Mouse (Mus musculus): ENCODE results near the gene Ccr5.

DNA sequence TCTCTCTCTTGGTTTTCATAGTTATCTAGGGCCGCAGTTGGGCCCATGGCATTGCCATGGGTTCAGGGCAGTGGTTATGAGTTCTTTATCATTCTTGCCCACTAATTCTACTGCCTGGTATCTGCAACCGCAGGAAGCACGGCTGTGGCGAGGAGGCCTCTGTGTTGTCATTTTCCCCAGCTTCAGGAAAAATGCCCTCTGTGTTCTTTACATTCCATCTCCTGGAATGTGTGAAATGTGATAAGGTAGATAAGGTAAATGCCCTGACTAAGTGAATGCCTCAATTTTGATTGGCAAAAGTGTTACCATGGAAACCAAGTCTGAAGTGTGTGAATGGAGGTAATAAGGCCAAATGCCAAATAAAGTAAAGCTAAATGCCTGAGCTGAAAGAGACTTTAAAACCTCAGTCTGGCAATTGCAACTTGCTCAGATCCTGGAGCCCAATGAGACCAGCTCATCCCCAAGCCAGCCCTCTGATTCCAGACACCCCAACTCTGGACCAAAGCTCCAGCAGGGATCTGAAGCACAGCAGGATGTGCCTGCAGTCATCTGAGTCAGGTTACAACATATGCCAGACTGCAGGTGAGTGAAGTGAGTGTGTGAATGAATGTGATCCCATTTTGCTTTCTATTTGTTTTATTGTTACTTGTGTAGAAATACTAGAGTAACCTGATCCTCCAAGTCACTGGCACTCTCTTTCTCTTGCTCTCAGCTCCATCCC is 16.9 kb downstream of the Ccr5 start:
- TF ChIP-seq POLR2A (IDR thresholded peaks at IDR 0.05; ENCODE audit: borderline replicate concordance, low read depth, low read length) (no peak), CTCF (IDR thresholded peaks at IDR 0.05; ENCODE audit: low read depth, low read length) (no peak)

Data from bone marrow macrophage, adult 2 months (primary cell).